Mouse (Mus musculus): ENCODE results near the gene Zbtb5.
"Not testable (repeated sequence)": the region's sequence is repeated elsewhere in the genome, so short reads cannot be mapped to it uniquely, and the experiment has no call there.

Zbtb5 gene

GRCm38 (mm10) chr4:44998071-44998470 lies 14.1 kb downstream of the Zbtb5 start:
- Histone ChIP-seq H3K9me3 (ENCODE audit: low read length) (no peaks in the 10 kb centered on the region), H3K4me1 (replicated peaks; ENCODE audit: low read depth, low read length) (peaks cover 16% of the 10 kb centered on the region), H3K36me3 (ENCODE audit: insufficient read depth, low read length) (peaks cover 14% of the 10 kb centered on the region), H3K27me3 (ENCODE audit: insufficient read depth, low read length) (no peaks in the 10 kb centered on the region), H3K4me3 (replicated peaks; ENCODE audit: low read length) (no peak overlapping the region)
- no peak for TF ChIP-seq CTCF (conservative IDR thresholded peaks at IDR 0.05; ENCODE audit: low read length)
- TF ChIP-seq POU5F1 (IDR thresholded peaks at IDR 0.05; ENCODE audit: borderline replicate concordance, low read length): no peak
- TF ChIP-seq NANOG (IDR thresholded peaks at IDR 0.05; ENCODE audit: borderline replicate concordance, low read length): no peak

GRCm38 (mm10) chr4:44994776-44995175 lies 17.4 kb downstream of the Zbtb5 start:
- Histone ChIP-seq H3K4me1 (replicated peaks; ENCODE audit: low read depth, low read length) (peaks cover 20% of the 10 kb centered on the region), H3K36me3 (ENCODE audit: insufficient read depth, low read length) (peaks cover 45% of the 10 kb centered on the region), H3K9me3 (ENCODE audit: low read length) (no peaks in the 10 kb centered on the region), H3K4me3 (replicated peaks; ENCODE audit: low read length) (peak overlapping the region; percentile 32), H3K27me3 (ENCODE audit: insufficient read depth, low read length) (no peaks in the 10 kb centered on the region)
- TF ChIP-seq POU5F1 (IDR thresholded peaks at IDR 0.05; ENCODE audit: borderline replicate concordance, low read length) (no peak), CTCF (conservative IDR thresholded peaks at IDR 0.05; ENCODE audit: low read length) (no peak), NANOG (IDR thresholded peaks at IDR 0.05; ENCODE audit: borderline replicate concordance, low read length) (no peak)

- Histone ChIP-seq H3K27me3 (ENCODE audit: insufficient read depth, low read length) (no peaks in the 10 kb centered on the region), H3K4me1 (replicated peaks; ENCODE audit: low read depth, low read length) (peaks cover 22% of the 10 kb centered on the region), H3K4me3 (replicated peaks; ENCODE audit: low read length) (no peak overlapping the region), H3K9me3 (ENCODE audit: low read length) (no peaks in the 10 kb centered on the region), H3K36me3 (ENCODE audit: insufficient read depth, low read length) (peaks cover 55% of the 10 kb centered on the region)
- TF ChIP-seq CTCF (conservative IDR thresholded peaks at IDR 0.05; ENCODE audit: low read length) (no peak), NANOG (IDR thresholded peaks at IDR 0.05; ENCODE audit: borderline replicate concordance, low read length) (no peak), POU5F1 (IDR thresholded peaks at IDR 0.05; ENCODE audit: borderline replicate concordance, low read length) (no peak)
These were observed 18.4 kb downstream of the Zbtb5 start for GRCm38 (mm10) chr4:44993847-44994246.

GRCm38 (mm10) chr4:44993179-44993578 lies 19.0 kb downstream of the Zbtb5 start:
- not testable (repeated sequence) for H3K27me3 ChIP-seq (ENCODE audit: insufficient read depth, low read length)

GRCm38 (mm10) chr4:44992330-44992729 lies 19.9 kb downstream of the Zbtb5 start:
- not testable (repeated sequence) for H3K4me3 ChIP-seq (replicated peaks; ENCODE audit: low read length); H3K27me3 ChIP-seq (ENCODE audit: insufficient read depth, low read length); H3K9me3 ChIP-seq (ENCODE audit: low read length)
- peaks cover 22% of the 10 kb centered on the region for H3K4me1 ChIP-seq (replicated peaks; ENCODE audit: low read depth, low read length)
- peaks cover 70% of the 10 kb centered on the region for H3K36me3 ChIP-seq (ENCODE audit: insufficient read depth, low read length)

More at GRCm38 (mm10) chr4:44993179-44993578, 19.0 kb downstream of the Zbtb5 start:
- H3K4me3 ChIP-seq (replicated peaks; ENCODE audit: low read length); H3K9me3 ChIP-seq (ENCODE audit: low read length): not testable (repeated sequence)
- peaks cover 61% of the 10 kb centered on the region for H3K36me3 ChIP-seq (ENCODE audit: insufficient read depth, low read length)
- H3K4me1 ChIP-seq (replicated peaks; ENCODE audit: low read depth, low read length): peaks cover 22% of the 10 kb centered on the region

- Histone ChIP-seq H3K36me3 (ENCODE audit: insufficient read depth, low read length) (peaks cover 87% of the 10 kb centered on the region), H3K9me3 (ENCODE audit: low read length) (no peaks in the 10 kb centered on the region), H3K4me1 (replicated peaks; ENCODE audit: low read depth, low read length) (peaks cover 20% of the 10 kb centered on the region), H3K27me3 (ENCODE audit: insufficient read depth, low read length) (no peaks in the 10 kb centered on the region), H3K4me3 (replicated peaks; ENCODE audit: low read length) (no peak overlapping the region)
- TF ChIP-seq POU5F1 (IDR thresholded peaks at IDR 0.05; ENCODE audit: borderline replicate concordance, low read length) (no peak), NANOG (IDR thresholded peaks at IDR 0.05; ENCODE audit: borderline replicate concordance, low read length) (no peak), CTCF (conservative IDR thresholded peaks at IDR 0.05; ENCODE audit: low read length) (no peak)
These were observed 21.7 kb downstream of the Zbtb5 start for GRCm38 (mm10) chr4:44990560-44990959.

GRCm38 (mm10) chr4:44983131-44983740 lies 29.0 kb downstream of the Zbtb5 start:
- peaks cover 58% of the 10 kb centered on the region for H3K36me3 ChIP-seq (ENCODE audit: insufficient read depth, low read length)
- peaks cover 59% of the 10 kb centered on the region for H3K4me1 ChIP-seq (replicated peaks; ENCODE audit: low read depth, low read length)
- no peaks in the 10 kb centered on the region for H3K27me3 ChIP-seq (ENCODE audit: insufficient read depth, low read length)
- TF ChIP-seq CTCF (conservative IDR thresholded peaks at IDR 0.05; ENCODE audit: low read length) (no peak), POU5F1 (IDR thresholded peaks at IDR 0.05; ENCODE audit: borderline replicate concordance, low read length) (no peak), NANOG (IDR thresholded peaks at IDR 0.05; ENCODE audit: borderline replicate concordance, low read length) (no peak)
- H3K9me3 ChIP-seq (ENCODE audit: low read length): no peaks in the 10 kb centered on the region
- peak overlapping the region; percentile 91 for H3K4me3 ChIP-seq (replicated peaks; ENCODE audit: low read length)

GRCm38 (mm10) chr4:44982440-44983130 lies 29.6 kb downstream of the Zbtb5 start:
- Histone ChIP-seq H3K4me3 (replicated peaks; ENCODE audit: low read length) (peak overlapping the region; percentile 91), H3K4me1 (replicated peaks; ENCODE audit: low read depth, low read length) (peaks cover 59% of the 10 kb centered on the region), H3K9me3 (ENCODE audit: low read length) (no peaks in the 10 kb centered on the region), H3K27me3 (ENCODE audit: insufficient read depth, low read length) (no peaks in the 10 kb centered on the region), H3K36me3 (ENCODE audit: insufficient read depth, low read length) (peaks cover 51% of the 10 kb centered on the region)
- TF ChIP-seq NANOG (IDR thresholded peaks at IDR 0.05; ENCODE audit: borderline replicate concordance, low read length) (no peak), CTCF (conservative IDR thresholded peaks at IDR 0.05; ENCODE audit: low read length) (no peak), POU5F1 (IDR thresholded peaks at IDR 0.05; ENCODE audit: borderline replicate concordance, low read length) (no peak)

GRCm38 (mm10) chr4:44981974-44982287 lies 30.3 kb downstream of the Zbtb5 start:
- H3K4me3 ChIP-seq (replicated peaks; ENCODE audit: low read length): peak overlapping the region; percentile 91
- TF ChIP-seq POU5F1 (IDR thresholded peaks at IDR 0.05; ENCODE audit: borderline replicate concordance, low read length): no peak
- no peaks in the 10 kb centered on the region for H3K27me3 ChIP-seq (ENCODE audit: insufficient read depth, low read length)

More at GRCm38 (mm10) chr4:44981974-44982287, 30.3 kb downstream of the Zbtb5 start:
- Histone ChIP-seq H3K4me1 (replicated peaks; ENCODE audit: low read depth, low read length) (peaks cover 59% of the 10 kb centered on the region), H3K9me3 (ENCODE audit: low read length) (no peaks in the 10 kb centered on the region), H3K36me3 (ENCODE audit: insufficient read depth, low read length) (peaks cover 45% of the 10 kb centered on the region)
